Mouse (Mus musculus): ENCODE measurements at regions not wholly inside any gene's neighbourhood (a gene's known extent, or its start where the extent isn't known, plus 50 kb on each side); places are given as distances from the start of the nearest gene placed in this dataset.

GRCm38 (mm10) chrX:11859396-11859795 lies 300.8 kb downstream of the Bcor start:
- DNase-seq, result peak in 1 of 2 experiments; percentile 22

DNA sequence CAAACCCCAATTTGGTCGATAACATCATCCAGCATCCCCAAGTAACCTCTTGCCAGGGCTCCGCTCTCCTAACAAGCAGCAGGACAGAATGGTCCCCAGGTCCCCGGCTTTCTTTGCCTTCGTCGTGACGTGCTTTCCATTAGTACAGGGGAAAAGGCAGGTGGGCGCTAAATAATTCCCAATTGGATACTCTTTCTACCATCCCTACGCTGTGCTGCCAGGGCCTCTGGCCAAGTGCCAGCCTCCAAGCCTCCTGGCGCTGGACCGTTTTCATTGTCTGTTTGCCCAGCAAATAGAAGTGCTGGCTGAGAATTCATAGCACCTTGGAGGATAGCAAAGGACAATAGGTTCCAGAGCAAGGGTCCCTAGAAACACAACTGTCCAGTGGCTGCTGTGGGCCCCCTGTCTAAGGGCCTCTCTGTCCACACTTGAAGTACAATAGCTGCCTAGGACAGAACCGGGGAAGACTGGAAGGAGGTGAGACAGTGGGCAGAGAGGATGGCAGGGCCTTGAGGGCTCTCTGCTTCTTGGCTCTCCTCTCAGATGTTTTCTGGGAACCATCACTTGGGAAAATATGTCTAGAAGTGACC lies 298.9 kb downstream of the Bcor start:
- DNase-seq, result peak in 1 of 2 experiments; percentile 21

GRCm38 (mm10) chrX:11861892-11862291 lies 298.3 kb downstream of the Bcor start:
- peak in 1 of 2 experiments; percentile 17 for DNase-seq

GRCm38 (mm10) chrX:11863106-11863505 lies 297.0 kb downstream of the Bcor start:
- no peak for DNase-seq

DNA sequence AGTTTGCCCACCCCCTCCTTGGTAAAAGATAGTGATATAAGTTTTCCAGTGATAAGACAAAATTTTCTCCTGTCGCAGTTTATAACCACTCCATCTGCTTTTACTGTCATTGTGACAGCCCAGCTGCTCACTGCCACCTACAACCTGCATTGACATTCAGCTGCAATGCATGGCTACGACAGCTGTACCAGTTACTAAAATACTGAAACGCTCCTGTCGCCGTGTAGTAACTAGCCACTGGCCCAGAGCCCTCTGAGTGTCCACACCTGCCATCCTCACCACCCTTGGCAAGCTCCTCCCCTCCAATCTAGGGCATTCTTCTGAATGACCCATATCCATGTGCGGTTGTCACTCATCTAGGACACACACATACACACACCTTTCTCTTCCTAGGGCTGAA lies 286.2 kb downstream of the Bcor start:
- no peak for DNase-seq

DNA sequence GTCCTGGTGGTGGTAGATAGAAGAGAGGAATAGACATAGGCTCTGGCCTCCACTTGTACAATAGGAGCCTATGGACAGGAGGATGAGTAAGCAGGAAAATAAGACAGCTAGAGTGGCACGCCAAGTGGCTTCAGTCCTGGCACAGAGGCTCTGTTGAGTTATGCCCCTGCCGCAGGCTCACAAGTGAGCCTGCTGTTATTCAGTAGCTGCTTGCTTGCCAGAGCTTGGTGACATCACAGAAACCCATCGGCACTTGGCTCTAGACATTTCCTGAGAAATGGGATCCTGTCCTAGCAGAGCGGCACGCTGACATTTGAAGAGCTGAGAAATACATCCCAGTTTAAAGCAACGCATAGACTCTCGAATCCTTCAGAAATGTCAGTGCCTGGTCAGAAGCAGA lies 283.5 kb downstream of the Bcor start:
- no peak for DNase-seq

DNA sequence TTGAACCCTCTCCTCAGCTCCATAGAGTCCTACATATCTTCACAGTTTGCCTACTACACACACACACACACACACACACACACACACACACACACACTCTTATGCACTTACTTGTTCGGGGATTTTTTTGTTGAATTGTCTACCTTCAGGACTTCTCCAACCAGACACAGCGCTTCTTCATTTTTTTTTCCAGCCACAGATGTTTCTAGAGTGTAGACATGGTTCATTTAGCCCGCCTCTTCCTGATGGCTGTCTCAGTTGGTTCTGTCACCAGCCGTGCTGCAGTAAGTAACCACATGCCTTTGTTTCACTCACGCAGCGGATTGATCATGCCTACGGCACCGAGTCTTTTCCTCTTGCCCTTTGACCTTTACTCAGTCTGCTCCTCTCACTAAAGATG lies 282.1 kb downstream of the Bcor start:
- DNase-seq, result no peak

GRCm38 (mm10) chrX:11880972-11881371 lies 279.2 kb downstream of the Bcor start:
- no peak for DNase-seq

DNA sequence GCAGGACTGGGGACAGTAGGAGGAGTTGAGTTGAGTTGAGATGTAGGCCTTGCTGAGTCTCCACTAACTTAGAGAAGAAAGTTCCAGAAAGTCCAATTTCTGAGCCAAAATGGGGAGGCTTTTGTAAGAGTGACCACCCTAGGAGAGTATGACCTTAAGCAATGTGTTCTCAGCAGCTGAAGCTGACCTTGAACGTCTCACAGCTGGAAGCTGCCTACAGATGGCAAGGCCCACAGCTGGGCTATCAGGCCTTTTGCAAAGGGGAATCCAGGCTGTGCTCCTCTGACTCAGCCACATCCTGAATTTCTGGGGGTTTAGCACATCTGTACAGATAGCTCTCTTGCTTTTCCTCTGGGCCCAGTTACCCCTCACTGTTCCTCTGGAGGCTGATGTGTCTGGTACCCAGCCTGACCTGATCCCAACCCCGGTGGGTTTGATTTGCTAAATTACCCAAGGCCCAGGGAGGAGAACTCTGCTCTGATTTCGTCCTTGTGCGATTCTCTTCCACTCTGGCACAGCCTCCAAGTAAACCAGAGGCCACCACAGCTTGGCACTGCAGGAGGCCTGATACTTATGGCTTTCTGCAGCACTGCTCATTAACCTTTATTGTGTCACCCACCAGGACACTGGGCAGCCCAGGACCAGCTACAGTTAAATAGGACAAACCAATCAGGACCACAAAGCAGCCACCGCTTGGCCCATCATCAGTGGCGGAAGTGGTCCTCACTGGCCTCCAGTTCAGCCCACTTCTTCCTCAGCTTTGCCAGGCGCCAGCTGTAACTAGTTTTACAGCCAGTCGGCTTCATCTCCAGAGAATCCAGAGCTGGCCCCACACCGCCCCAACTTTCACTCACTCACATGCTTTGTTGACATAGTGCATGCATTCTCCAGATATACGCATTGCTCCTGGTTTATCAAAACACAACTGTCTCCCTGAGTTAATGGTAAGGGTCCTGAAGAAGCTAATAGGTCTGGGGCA lies 276.1 kb downstream of the Bcor start:
- no peak for DNase-seq

GRCm38 (mm10) chrX:11892396-11892795 lies 267.8 kb downstream of the Bcor start:
- no peak for DNase-seq

- no peak for DNase-seq
Observed at GRCm38 (mm10) chrX:11893606-11894279, 266.4 kb downstream of the Bcor start.

DNA sequence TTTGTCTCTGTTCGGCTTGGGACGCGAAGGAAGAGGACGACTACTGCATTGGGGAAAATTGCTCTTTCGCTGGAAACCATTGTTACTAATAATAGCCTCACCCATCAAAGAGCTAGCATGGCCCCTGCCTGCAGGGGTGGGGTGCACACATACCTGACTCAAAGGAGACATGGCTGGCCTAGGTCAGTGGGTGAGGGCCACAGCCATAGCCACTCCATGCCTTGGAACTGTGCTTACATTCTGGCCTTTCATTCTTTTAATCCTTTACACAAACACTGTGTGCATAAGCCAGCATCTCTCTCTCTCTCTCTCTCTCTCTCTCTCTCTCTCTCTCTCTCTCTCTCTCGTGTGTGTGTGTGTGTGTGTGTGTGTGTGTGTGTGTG lies 265.9 kb downstream of the Bcor start:
- DNase-seq, result no peak

- peak; percentile 50 to 55 for DNase-seq
Observed at GRCm38 (mm10) chrX:11895396-11895795, 264.8 kb downstream of the Bcor start.

- no peak for DNase-seq
Observed at GRCm38 (mm10) chrX:11898280-11898679, 261.9 kb downstream of the Bcor start.

DNA sequence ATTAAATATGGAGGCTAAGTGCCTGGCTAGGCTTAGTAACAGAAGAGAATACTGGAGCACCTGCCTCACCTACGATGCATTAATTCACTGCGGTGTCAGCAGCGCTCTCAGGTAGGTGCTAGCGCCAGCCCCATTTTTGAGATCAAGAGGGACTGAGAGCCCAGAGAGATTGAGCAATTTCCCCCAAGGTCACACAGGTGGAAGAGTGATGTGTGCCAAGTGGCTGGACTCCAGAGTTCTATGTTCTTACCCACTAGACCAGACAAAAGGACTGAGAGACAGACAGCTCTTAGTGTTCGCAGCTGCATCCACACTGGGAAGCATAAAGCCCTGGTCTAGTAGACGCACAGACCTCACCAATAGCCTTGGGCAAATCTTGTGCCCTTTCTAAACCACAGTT lies 261.1 kb downstream of the Bcor start:
- DNase-seq, result peak in 1 of 2 experiments; percentile 12

DNA sequence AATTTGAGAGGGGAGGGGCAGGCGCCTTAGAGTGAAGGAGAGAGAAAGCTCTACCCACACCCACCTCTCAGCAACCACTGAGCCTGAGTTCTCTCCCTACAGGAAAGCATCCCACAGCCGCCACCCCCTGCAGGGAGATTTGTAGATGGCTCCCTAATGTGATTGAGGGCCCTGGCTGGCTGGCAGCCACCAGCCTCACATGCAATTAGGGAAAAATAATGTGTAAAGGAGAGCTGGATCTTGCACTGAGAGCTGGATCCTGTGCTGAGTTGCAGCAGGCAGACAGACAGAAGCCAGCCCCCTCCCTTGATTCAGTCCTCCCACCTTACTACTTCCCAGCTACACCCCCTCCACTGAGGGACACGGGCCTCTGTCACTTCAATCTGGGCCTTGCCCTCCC lies 260.2 kb downstream of the Bcor start:
- DNase-seq, result no peak

- DNase-seq, result no peak
Observed at GRCm38 (mm10) chrX:11901791-11902190, 258.4 kb downstream of the Bcor start.

GRCm38 (mm10) chrX:11903116-11903700 lies 256.9 kb downstream of the Bcor start:
- DNase-seq, result no peak

DNA sequence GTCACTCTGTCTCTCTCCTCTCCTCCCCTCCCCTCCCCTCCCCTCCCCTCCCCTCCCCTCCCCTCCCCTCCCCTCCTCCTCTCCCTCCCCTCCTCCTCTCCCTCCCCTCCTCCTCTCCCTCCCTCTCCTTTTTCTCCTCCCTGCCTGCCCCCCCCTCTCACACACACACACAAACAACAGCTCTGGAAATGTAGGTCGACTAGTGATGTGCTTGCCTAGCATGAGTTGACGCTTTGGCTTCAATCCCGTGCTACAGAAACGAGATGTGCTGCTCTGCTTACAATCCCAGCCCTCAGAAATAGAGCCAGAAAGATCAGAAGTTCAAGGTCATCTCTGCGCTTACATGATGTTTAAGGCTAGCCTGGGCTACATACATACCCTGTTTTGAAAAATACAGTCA lies 254.9 kb downstream of the Bcor start:
- DNase-seq, result no peak

- DNase-seq, result no peak
Observed at GRCm38 (mm10) chrX:11907167-11907566, 253.0 kb downstream of the Bcor start.

GRCm38 (mm10) chrX:11915984-11916383 lies 244.2 kb downstream of the Bcor start:
- no peak for DNase-seq

GRCm38 (mm10) chrX:11920231-11920630 lies 239.9 kb downstream of the Bcor start:
- peak; percentile 39 to 49 for DNase-seq

DNA sequence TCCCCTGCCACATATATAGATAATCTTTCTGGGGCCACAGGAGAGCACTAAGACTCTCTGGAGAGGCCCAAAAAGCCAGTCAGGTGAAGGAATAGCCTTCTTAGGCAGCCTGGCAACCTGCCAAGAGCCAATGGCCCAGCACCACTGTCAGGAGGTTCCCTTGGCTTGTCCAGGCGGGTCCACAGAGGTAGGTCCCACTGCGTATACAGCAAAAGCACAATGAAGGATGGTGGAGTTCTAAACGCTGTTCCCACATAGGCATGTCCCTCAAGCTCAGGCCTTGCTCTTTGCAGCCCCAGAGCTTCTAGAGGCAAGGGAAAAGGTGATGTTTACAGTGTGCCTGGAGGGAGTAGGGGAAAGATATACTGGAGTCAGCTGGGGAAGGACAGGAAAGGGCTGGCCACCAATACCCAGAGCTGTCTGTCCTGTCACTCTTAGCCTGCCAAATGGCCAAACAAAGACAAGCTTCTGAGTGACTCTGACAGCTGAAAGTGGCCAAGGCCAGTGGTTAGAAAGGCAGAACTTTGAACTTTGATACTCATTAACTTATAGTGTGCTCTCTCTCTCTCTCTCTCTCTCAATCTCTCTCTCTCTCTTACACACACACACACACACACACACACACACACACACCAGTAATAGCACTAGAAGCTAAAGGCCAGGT lies 235.4 kb downstream of the Bcor start:
- peak; percentile 33 to 45 for DNase-seq
